Mouse (Mus musculus): ENCODE measurements at regions not wholly inside any gene's neighbourhood (a gene's known extent, or its start where the extent isn't known, plus 50 kb on each side); places are given as distances from the start of the nearest gene placed in this dataset.
"Not testable (repeated sequence)": the region's sequence is repeated elsewhere in the genome, so short reads cannot be mapped to it uniquely, and the experiment has no call there.

- Histone ChIP-seq H3K9me3 (no peaks in the 10 kb centered on the region), H3K4me2 (replicated peaks) (no peak overlapping the region), H3K9ac (replicated peaks) (no peak overlapping the region), H3K4me3 (no peak overlapping the region), H3K4me1 (no peaks in the 10 kb centered on the region), H3K27ac (replicated peaks) (no peak overlapping the region), H3K36me3 (no peaks in the 10 kb centered on the region), H3K27me3 (no peaks in the 10 kb centered on the region)
- no peak for ATAC-seq (replicated peaks)
- WGBS = 71% methylated on average over 3 of the region's 3 CpGs
Measured at GRCm38 (mm10) chr12:64788761-64789160, 128.9 kb upstream of the Gm527 start.

DNA sequence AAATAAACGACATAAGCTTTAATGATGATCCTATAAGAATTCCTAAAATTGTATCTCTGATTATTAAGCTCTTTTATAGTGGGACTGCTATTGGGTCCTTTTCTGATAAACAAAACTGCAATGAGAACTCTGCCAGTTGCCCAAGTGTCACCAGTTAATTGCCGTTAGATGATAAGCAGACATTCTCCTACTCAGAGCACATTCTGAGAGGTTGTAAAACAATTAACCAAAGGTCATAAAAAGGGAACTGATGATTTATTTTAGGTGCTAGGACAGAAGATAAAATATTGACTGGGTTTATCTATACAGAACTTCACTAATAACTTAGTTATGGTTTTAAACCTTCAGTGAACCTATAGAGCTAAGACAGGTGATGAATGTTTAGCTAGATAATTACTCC is 109.2 kb upstream of the Gm527 start:
- ATAC-seq (replicated peaks); H3K4me3 ChIP-seq: not testable (repeated sequence)

GRCm38 (mm10) chr12:64810081-64810480 is 107.6 kb upstream of the Gm527 start:
- Histone ChIP-seq H3K4me3 (no peak overlapping the region), H3K27ac (replicated peaks) (no peak overlapping the region), H3K36me3 (no peaks in the 10 kb centered on the region), H3K4me1 (no peaks in the 10 kb centered on the region), H3K4me2 (replicated peaks) (no peak overlapping the region), H3K9ac (replicated peaks) (no peak overlapping the region), H3K27me3 (no peaks in the 10 kb centered on the region), H3K9me3 (no peaks in the 10 kb centered on the region)
- ATAC-seq (replicated peaks) = no peak
- 81% methylated on average over 1 of the region's 1 CpGs for WGBS

More for the DNA sequence above, 109.2 kb upstream of the Gm527 start:
- not testable (repeated sequence) for H3K9me3 ChIP-seq; H3K27ac ChIP-seq (replicated peaks); H3K36me3 ChIP-seq; H3K9ac ChIP-seq (replicated peaks); H3K27me3 ChIP-seq; H3K4me1 ChIP-seq; H3K4me2 ChIP-seq (replicated peaks)
- WGBS = 72% methylated on average over 2 of the region's 2 CpGs

DNA sequence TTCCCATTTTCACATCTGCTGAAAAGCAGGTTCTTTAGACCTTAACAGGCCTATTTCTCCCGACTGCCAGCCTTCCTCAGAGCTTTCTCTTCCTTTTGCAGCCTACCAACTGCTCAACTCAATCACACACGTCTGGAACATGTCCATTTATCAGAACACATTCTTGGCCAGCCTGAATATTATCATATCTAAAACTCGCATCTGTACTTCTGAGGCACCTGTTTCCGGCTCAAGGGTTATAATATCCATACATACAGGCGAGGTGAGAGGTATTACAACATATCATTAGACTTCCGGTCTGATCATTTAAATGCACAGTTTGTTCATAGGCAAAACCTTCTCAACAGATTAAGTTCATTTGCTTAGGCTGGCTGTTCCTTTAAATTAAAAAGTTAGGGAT is 101.8 kb upstream of the Gm527 start:
- 74% methylated on average over 6 of the region's 6 CpGs for WGBS
- no peak overlapping the region for H3K27ac ChIP-seq (replicated peaks)
- no peak for ATAC-seq (replicated peaks)

GRCm38 (mm10) chr12:64817056-64817810 is 100.5 kb upstream of the Gm527 start:
- H3K4me1 ChIP-seq = no peaks in the 10 kb centered on the region

More for the DNA sequence above, 101.8 kb upstream of the Gm527 start:
- H3K9ac ChIP-seq (replicated peaks) = no peak overlapping the region
- H3K4me1 ChIP-seq = no peaks in the 10 kb centered on the region
- no peak overlapping the region for H3K4me2 ChIP-seq (replicated peaks)
- no peaks in the 10 kb centered on the region for H3K27me3 ChIP-seq
- H3K9me3 ChIP-seq = no peaks in the 10 kb centered on the region
- H3K4me3 ChIP-seq = no peak overlapping the region
- no peaks in the 10 kb centered on the region for H3K36me3 ChIP-seq

GRCm38 (mm10) chr12:64820722-64821121 is 97.0 kb upstream of the Gm527 start:
- no peaks in the 10 kb centered on the region for H3K9me3 ChIP-seq
- no peak overlapping the region for H3K9ac ChIP-seq (replicated peaks)
- H3K4me3 ChIP-seq = no peak overlapping the region
- no peak overlapping the region for H3K4me2 ChIP-seq (replicated peaks)
- no peaks in the 10 kb centered on the region for H3K4me1 ChIP-seq
- ATAC-seq (replicated peaks) = no peak
- no peaks in the 10 kb centered on the region for H3K27me3 ChIP-seq
- H3K27ac ChIP-seq (replicated peaks) = no peak overlapping the region
- 86% methylated on average over 5 of the region's 5 CpGs for WGBS
- H3K36me3 ChIP-seq = no peaks in the 10 kb centered on the region

More at GRCm38 (mm10) chr12:64817056-64817810, 100.5 kb upstream of the Gm527 start:
- H3K27me3 ChIP-seq = no peaks in the 10 kb centered on the region
- no peak overlapping the region for H3K4me3 ChIP-seq
- H3K27ac ChIP-seq (replicated peaks) = no peak overlapping the region
- no peak overlapping the region for H3K4me2 ChIP-seq (replicated peaks)
- no peak for ATAC-seq (replicated peaks)
- H3K9me3 ChIP-seq = no peaks in the 10 kb centered on the region
- WGBS = 66% methylated on average over 9 of the region's 9 CpGs
- no peak overlapping the region for H3K9ac ChIP-seq (replicated peaks)
- no peaks in the 10 kb centered on the region for H3K36me3 ChIP-seq

DNA sequence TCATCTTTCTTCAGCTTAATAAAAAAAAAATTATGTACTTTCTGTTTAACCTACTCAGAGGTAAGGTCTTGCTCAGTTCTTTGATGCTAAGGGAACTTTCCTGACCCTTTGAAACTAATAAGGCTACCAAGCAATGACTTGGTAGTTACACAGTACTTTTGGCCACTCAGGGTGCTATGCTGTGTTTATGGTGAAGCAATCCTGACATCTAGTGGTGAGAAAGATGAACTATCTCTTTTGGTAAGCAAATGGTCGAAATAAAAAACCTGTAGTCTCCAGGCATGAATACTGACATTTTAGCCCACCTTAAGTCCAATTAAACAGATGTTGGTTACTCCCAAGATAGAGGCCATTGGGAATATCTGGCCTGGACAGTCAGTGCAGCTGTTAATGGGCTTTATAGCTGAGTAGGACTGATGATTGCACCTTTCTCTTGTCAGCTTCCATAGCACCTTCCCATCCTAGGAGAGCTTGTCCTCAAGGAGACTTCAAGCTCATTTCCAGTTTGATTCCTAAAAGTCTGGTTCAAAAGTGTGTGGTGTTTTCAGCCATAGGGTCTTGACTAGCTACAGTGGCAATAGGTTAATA is 88.0 kb upstream of the Gm527 start:
- H3K27me3 ChIP-seq = no peaks in the 10 kb centered on the region
- H3K27ac ChIP-seq (replicated peaks) = no peak overlapping the region
- H3K36me3 ChIP-seq = no peaks in the 10 kb centered on the region
- H3K4me1 ChIP-seq = 0 out of 2 replicates have a peak, but pooled peaks cover 5% of the 10 kb centered on the region
- no peak overlapping the region for H3K9ac ChIP-seq (replicated peaks)
- peak; percentile 89 for ATAC-seq (replicated peaks)
- no peak overlapping the region for H3K4me2 ChIP-seq (replicated peaks)
- H3K4me3 ChIP-seq = no peak overlapping the region
- no peaks in the 10 kb centered on the region for H3K9me3 ChIP-seq
- 2% methylated on average over 1 of the region's 1 CpGs for WGBS

DNA sequence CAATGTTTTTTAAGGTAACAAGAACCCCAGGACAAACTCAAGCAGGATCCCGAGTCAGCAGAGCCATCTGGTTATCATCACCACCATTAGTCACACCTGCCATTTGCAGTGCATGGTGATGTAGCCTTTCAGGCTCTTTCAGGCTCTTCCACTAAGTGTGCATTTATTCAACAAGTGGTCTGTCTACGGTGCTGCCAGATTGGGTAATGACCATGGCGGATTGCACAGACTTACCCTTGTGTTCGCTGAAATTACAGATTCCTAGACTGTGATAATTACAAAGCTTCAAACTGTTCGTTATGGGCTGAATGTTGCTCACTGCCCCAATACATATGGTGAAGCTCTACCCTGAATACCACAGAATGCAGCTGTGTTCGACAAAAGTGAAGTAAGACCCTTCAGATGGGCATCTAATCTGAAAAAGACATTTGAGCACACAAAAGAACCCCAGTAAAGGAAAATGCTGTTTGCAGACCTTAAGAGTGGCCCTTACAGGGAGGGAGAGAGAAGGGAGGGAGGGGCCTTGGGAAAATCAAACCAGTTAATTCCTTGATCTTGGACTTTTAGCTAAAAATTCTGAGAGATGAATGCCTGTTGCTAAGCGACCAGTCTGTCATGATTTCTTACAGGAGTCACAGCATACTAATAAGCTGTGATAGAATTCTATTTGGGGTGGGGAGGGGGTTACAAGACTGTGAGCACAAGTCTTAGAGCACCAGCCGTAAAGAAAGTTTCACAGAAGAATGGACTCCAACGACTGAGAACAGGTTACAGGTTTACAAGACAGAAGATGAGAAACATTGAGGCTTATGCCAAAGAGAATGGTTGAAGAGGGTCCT is 85.2 kb upstream of the Gm527 start:
- WGBS = 30% methylated on average over 9 of the region's 9 CpGs
- Histone ChIP-seq H3K4me1 (0 out of 2 replicates have a peak, but pooled peaks cover 5% of the 10 kb centered on the region), H3K4me3 (no peak overlapping the region), H3K9me3 (no peaks in the 10 kb centered on the region), H3K27ac (replicated peaks) (no peak overlapping the region), H3K27me3 (no peaks in the 10 kb centered on the region), H3K4me2 (replicated peaks) (no peak overlapping the region), H3K9ac (replicated peaks) (no peak overlapping the region), H3K36me3 (no peaks in the 10 kb centered on the region)
- peak; percentile 63 for ATAC-seq (replicated peaks)

GRCm38 (mm10) chr12:64857709-64858108 is 60.0 kb upstream of the Gm527 start:
- H3K9me3 ChIP-seq = no peaks in the 10 kb centered on the region
- H3K4me2 ChIP-seq (replicated peaks) = no peak overlapping the region
- no peak overlapping the region for H3K27ac ChIP-seq (replicated peaks)
- ATAC-seq (replicated peaks) = no peak
- H3K4me3 ChIP-seq = no peak overlapping the region
- no peaks in the 10 kb centered on the region for H3K4me1 ChIP-seq
- H3K9ac ChIP-seq (replicated peaks) = no peak overlapping the region
- no peaks in the 10 kb centered on the region for H3K27me3 ChIP-seq
- no peaks in the 10 kb centered on the region for H3K36me3 ChIP-seq

All from forebrain, embryonic 15.5 days (tissue).